Mouse (Mus musculus): ENCODE measurements around the gene Rnaseh2a.

The Rnaseh2a gene

DNA sequence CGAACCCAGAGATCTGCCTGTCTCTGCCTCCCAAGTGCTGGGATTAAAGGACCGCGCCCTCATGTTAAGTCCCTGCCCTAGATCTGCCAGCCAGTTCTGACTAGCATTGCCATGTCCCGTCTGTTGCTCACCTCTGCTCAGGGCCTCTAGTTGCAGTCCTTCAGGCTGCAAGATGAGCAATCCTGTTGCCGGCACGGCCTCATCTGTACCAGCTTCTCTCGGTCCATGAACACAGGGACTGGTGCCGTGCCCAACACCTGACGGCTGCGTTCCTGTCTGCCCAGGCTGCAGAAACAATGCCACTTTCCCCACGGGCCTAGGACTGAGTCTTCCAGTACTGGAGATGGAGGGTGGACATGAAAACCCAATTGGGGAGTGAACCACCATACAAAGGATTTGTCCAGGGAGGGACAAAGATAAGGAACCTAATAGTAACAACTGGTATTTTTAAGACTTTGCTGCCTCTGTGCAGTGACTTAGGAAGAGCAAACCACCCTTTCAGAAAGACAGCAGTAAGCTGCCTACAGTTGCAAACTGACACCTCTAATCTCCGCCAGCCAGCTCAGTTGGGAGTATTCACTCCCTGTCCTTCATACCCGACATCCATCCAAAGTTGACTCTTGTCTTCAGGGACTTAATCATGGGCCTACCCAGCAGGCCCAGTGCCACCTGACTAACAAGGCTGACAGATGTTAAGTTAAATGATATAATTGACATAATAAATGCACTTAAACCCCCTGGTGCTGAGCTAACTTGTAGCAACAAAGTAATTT is 1.8 kb downstream of the Rnaseh2a start:
- no peak for DNase-seq (ENCODE audit: low read depth, low spot score)

DNA sequence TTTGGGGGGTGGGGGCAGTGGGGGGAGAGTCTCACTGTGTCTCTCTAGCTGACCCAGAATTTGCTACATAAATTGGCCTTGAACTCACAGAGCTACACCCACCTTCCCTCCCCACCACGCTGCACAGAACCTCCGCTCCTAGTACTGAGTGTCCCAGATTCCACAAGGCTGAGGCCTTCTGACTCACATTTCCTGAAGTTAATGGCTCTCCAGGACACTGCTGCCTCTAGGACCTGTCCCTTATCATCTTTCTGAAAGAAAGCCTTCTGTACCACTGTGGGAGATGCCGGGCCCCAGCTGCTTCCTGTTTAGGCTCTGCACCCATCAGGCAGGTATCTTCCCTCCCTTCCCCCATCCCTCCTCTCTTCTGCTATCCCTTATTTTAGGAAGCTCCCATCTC is 3.0 kb downstream of the Rnaseh2a start:
- no peak for DNase-seq (ENCODE audit: low read depth, low spot score)

DNA sequence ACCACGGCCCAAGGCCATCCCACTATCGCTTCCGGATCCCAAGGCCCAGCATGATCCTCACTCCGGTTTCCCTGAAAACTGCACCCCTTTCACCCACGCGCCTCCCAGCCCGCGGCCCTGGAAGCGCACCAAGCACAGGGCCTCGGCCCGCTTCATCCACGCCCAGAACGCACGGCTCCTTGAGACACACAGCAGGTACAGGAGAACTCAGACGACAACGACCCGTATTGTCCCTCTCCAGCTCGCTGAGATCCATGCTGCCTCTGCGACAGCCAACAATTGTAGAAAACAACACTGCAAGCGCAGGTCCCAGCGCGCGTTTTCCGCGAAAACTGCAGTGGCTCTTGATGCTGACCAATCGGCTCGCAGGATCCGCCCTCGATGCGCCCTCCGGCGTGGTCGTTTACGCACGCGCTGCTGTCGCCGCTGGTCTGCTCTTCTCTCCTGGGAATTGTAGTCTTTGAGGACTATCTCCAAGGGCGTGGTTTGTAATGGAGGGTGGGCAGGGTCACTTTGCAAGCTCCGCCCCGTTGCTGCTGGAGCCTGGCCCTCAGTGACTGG is 3.8 kb downstream of the Rnaseh2a start:
- no peak for DNase-seq (ENCODE audit: low read depth, low spot score)

DNA sequence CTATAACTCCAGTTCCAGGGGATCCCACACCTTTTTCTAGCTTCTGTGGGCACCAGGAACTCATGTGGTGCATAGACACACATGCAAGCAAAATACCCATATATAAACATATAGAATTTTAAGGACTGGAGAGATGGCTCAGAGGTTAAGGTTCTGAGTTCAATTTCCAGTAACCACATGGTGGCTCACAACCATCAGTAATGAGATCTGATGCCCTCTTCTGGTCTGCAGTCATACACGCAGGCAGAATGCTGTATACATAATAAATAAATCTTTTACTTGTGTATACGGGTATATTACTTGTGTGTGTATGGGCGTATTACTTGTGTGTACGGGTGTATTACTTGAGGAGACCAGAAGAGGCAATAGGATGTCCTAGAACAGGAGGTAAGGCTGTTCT is 5.6 kb downstream of the Rnaseh2a start:
- DNase-seq (ENCODE audit: low read depth, low spot score), result no peak

DNA sequence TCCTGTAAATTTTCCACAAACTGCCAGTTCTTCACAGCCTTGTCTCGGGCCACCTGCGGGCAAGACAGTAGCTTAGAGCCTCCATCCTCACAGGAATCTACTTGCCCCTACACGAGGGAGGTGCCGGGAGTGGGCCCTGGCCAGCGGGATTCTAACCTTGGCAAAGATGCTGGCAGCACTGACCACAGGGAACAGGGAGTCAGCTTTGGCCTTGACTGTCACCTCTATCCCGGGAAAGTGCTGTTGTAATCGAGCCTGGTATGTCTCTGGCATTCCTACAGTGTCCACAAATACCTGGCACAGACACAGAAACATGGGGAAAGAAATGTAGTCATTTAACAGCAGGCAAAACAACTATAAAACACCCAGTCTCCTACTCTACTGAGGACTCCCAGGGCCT is 9.8 kb downstream of the Rnaseh2a start:
- DNase-seq (ENCODE audit: low read depth, low spot score), result no peak

DNA sequence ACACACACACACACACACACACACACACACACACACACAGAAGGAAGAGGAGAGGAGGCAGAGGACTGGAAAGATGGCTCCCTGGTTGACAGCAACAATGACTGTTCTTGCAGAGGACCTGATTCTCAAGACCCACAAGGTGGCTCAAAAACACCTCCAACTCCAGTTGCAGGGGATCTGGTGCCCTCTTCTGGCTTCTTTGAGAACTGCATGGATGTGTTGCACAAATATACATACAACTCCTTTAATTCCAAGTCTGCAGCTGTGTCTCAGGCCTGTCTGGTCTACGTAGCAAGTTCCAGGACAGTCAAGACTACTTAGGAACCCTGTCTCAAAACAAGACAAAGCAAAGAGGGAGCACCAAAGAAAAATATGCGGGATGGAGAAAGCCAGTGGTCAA is 12.8 kb downstream of the Rnaseh2a start:
- DNase-seq (ENCODE audit: low read depth, low spot score), result peak; percentile 78

DNA sequence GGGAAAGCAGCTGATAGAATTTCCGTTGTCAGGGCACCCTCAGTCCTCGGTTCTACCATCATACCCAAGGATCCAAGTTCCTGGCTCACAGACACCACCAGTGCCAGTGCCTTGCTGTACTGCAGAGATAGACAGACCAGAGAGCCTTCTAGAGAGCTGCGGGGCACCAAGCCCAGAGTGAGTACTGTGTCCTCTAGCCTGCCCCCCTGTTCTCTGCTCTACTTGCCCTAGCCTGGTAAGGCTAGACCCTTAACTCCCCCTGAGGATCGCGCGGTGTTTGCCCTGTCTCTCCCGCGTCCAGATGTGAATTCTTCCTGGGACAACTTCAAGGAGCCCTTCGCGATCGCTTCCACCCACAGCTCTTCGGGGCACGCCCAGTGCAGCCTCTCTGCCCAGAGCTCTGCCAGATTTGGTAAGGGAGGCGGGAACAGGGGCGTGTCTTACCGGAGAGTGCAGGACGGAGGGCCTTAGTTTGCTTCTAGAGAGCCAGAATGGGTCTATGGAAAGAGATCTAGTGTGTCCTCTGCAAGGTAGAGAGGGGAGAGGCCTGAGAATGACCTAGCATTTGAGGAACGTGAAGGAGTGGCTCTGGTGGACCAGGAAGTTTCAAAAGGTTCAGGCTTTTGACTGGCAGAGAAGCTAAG is 16.8 kb downstream of the Rnaseh2a start:
- no peak for DNase-seq (ENCODE audit: low read depth, low spot score)

DNA sequence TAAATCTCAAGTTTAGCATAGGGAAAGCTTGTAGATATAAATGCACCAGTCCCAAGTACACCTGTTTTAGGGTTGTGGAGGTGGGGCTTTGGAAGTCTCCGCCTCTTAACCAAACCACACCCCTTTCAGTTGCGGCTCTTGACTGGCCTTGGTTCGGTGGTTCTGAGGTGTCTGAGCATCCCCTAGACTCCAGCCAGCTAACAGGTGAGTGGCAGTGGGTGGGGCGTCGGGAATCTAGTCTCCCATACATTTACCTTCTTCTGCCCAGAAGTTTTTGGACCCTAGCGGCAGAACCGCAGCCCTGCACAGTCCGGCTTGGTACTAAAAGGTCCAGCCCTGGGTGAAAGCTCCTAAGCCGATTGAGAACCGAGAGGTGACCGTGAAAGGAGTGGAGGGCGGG is 19.8 kb downstream of the Rnaseh2a start:
- DNase-seq (ENCODE audit: low read depth, low spot score), result no peak

DNA sequence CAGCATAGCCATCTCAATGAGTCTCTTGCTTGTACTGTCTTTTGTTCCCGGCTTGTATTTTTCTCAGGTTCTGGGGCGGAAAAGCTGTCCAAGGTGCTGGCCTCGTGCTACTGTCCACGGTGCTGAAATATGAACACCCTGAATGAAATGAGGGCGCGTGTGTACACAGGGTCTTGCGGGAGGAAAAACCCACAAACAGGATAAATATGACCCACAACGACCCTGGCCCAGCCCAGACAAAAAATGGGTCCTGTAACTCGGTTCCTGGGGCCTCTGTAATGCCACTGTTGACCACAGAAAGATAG is 22.4 kb downstream of the Rnaseh2a start:
- no peak for DNase-seq (ENCODE audit: low read depth, low spot score)

DNA sequence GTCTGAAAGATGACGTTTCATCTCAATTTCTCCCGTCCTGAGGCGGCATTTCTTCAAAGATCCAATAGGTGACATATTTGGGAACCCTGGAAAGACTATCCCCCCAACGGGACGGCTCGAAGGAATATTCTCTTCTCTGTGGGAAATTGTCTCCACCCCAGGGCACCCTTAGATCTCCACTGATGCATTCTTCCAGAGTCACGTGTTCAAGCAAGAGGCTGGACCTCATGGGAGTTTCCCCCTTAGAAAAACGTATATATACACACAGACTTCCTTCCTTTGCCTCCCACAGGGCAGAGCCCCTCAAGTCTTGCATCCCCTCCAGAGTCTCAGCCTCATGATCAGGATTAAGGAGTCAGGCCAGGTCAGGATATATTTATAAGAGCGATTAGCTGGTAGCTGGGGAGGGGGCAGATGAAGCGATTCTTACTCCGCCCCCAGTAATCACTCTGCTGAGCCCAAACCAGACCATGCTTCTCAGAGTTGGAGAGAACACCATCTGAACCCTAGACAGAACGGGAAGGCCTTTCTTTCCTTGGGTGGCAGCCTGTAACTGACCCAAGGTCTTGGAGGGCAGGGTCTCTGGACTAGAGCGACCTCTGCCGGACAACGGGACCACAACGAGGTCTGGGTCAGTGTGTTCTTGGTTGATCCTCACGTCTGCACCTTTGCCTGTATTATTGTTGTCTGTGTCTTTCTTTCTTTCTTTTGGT is 22.9 kb downstream of the Rnaseh2a start, which contains the start of gene Rtbdn:
Rtbdn (plus strand) TSS at position 464 of the 713 bp plus-strand sequence.
- DNase-seq (ENCODE audit: low read depth, low spot score), result no peak

DNA sequence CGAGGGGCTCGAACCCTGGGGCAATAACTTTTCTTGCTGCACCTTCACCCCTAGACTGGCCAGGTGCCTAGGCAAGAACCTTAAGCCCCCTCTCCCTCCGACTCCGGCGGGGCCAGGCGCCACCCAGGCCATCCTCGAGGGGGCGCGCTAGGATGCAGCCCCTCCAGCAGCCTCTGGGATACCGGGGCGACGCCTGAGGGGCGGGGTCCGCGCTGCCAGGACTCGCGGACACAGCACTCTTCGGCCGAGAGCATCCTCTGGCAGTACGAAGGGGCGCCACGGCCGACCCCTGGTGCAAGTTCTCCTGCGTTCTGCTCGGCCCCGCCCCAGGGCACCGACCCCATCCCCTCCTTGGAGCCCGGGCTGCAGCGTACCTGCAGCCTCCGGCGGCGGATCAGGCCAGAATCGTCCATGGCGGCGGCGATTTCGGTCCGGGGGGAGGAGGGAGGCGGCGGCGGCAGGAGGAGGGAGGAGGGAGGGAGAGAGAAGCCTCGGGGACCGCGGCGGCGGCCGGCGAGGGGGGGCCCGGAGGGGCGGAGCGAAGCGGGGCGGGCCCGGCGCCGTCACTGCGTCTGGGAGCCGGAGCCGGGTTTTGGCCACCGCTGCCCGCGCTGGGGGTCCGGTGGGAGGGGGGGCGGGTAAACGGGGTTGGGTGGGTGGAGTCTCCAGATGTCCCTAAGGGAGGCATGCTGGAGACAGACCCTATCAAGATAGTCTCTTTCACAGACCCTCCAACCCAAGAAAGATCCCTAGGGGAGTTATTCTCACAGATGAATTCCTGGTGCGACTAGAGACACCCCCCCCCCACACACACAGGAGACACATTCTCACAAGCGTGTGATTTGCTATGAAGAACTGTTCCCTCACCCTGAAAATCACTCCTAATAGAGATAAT is 23.7 kb downstream of the Rnaseh2a start:
- no peak for DNase-seq (ENCODE audit: low read depth, low spot score)

DNA sequence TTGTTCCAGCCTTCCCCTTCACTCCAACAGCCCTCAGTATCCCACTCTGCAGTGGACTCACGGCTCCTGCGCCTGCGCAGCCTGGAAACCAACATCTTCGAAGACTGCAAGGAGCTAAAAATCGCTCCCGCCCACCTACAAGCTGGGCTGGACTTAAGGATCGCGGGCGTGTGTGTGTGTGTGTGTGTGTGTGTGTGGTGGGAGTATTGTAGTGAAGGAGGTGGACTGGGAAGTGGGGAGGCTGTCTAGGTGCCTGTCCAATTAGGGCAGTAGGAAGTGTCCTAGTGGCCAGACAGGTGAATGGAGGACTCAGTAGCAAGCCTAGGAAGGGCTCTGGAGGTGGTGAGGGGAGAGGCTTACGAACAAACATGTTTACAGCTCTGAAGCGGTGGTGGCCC is 24.3 kb downstream of the Rnaseh2a start:
- DNase-seq (ENCODE audit: low read depth, low spot score), result no peak

DNA sequence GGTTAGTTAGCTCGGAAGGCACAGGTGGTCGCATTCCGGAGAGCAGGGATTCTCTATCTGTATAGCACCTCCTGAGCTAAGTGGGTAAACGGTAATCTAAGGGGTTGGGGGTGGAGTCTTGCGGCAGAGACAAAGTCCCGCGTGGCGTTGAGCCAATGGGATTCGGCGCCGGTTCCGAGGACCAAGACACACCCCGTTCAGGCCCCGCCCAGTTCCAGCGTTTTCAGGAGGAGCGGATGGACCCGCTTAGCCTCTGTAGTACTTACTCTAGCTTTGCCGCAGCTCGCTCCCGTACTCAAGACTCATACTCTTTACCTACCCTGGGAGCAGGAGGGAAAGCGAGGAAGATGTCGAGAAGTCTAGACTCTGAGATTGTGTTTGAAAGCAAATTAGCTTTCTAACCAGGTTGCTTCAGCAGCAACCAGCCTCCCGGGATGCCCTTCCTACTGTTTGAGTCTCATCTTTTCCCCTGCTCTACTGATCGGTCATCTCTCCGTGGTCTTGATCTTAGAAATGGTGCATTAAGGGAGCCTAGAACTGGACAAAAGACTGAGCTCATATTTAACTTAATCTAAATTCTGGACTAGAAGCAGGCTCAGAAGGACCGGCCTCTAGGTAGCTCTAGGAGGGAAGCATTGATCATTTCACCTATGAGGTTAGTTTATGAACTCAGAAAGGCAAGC is 24.9 kb downstream of the Rnaseh2a start:
- DNase-seq (ENCODE audit: low read depth, low spot score), result peak; percentile 66

DNA sequence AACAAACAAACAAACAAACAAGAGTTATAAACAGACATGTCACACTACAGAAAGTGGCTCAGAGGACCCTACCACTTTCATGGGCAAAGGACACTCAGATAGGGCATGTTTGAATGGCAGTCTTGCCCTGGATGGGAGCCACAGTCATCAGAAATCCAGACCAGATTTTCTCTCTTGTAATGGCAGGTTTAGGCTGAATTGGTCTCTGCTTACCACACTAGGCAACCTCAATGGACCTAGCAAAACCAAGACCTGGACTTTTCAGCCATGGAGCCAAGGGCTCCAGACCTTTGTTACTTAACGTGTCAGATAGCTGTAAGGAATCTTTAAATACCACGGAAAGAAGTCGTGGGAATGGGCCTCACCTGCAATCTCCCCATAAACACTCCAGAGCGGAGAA is 25.9 kb downstream of the Rnaseh2a start:
- DNase-seq (ENCODE audit: low read depth, low spot score), result no peak

DNA sequence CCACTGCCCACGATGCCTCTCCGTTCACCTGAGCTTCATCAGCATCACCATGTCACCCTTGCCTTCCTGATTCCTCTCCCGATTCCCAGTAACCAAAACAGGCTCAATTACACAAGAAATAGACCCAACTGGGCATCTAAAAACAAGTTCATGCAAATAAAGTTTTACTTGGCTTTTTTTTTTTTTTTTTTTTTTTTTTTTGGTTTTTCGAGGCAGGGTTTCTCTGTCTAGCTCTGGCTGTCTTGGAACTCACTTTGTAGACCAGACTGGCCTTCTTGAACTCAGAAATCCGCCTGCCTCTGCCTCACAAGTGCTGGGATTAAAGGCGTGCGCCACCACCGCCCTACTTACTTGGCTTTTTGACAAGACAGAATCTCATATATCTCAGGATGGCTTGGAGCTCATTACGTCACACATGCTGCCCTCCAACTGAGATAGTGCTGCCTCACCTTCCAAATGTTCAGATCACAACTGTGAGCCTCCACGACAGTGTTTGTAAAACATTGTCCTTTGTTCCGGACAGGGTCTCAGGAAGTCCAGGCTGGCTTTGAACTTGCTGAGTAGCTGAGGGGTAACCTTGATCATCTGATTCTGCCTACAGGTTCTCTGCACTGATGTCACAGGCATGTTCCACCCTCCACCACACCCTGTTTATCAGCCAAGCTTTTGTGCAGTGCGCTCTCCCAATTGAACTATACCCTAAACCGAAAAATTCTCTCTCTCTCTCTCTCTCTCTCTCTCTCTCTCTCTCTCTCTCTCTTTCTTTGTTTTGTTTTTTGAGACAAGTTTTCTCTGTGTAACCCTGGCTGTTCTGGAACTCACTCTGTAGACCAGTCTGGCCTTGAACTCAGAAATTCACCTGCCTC is 31.7 kb downstream of the Rnaseh2a start:
- DNase-seq (ENCODE audit: low read depth, low spot score), result no peak

DNA sequence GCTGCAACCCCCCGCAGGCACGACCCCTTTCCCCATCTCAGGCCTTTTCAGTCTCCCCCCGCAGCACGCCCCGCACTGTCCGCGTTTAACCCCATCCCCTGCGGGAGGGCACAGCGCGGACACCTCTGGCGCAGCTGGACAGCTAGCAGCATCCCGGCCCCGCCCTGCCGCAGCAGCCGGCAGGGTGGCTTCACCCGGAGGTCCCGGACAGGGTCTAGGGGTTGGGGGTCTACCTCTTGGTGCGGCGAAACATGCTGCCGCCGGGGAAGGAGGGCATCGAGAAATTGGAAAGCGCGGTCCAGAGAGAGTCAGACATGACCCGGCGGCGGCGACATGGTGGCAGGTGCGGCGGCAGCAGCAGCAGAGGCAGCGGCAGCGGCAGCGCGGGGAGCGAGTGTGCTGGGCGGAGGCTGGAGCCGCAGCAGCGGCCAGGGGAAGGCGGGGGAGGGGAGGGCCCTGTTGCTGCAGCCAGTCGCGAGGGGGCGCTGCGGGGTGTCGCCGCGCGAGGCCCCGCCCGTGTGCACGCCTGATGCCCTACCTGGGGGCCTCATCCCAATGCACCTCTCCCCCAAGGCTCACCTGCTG is 32.5 kb downstream of the Rnaseh2a start, which contains the start of gene Mast1:
Mast1 (minus strand) TSS at position 398 of the 585 bp plus-strand sequence.
- DNase-seq (ENCODE audit: low read depth, low spot score), result peak; percentile 57

DNA sequence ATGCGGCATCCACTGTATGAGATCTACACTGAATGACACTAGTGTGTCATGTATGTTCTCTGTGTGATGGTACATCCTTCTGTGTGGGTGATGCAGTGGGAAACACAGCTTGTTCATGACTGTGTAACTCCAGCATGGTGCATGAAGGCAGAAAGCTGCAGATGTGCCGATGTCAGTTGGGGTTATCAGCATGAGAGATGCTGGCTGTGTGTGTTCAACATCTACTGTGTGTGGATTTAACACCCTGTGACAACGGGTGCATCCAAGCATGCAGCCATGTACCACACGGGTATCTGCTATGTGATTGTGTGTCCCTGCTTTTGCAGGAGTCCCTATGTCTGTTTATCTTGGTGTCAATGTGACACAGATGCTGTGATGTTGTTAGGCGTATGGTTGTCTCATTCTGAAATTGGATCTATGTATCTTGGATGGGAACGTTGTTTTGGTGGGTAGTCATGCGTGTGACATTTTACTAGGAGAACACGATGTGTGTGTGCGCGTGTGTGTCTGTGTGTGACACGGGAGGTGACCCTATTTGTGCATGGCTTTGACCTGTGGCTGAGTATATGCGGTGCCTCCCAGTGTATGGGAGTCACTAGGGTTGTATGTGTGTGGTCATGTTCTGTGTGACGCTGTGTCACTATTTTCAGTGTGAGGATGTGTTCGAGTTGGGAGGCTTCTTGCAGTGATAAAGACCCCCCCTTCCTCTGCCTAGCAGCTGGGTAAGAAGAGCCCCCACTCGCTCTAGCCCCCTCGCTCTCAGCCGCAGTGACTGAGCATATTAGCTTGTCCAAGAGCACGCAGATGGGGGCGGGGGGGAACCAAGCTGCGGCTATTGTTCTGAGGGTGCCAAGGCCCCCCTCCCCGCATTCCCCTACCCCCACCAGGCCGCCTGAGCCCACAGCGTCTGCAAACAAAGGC is 33.3 kb downstream of the Rnaseh2a start:
- DNase-seq (ENCODE audit: low read depth, low spot score), result no peak

DNA sequence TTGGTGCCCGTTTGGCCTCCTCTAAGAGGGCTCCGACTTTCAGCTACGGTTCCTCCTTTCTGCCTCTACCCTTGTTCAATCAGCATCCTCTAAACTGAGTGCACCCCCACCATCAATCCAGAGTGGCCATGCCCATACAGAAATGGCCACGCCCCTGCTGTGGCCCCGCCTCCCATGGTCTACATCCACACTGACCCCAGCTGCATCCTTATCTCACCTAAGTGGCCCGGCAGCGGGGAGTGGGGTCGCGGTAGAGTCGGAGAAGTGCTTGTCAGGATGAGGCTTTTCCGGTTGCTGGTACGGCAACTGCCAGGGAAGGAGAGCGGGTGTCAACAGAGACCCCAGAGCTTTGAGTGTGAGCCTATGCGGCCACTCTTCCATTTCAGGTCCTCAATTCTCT is 34.1 kb downstream of the Rnaseh2a start:
- DNase-seq (ENCODE audit: low read depth, low spot score), result no peak

Measured in retina, postnatal 7 days (tissue).